Mouse (Mus musculus) urinary bladder, postnatal 14 days (tissue): ENCODE data around the gene Slc38a3.

Source experiments
- DNase-seq: peaks from one replicate; pipeline ENCODE4 v3.0.0; 2021; ENCODE audit warnings: low spot score

Slc38a3 gene

GRCm38 (mm10) chr9:107669480-107669945 is at the start of gene Slc38a3:
Gene Slc38a3, minus strand, starts transcription at chr9:107669530.
- no peak for DNase-seq

- no peak for DNase-seq
Observed at GRCm38 (mm10) chr9:107716951-107717350, 47.6 kb upstream of the Slc38a3 start.

GRCm38 (mm10) chr9:107715632-107716031 is 46.3 kb upstream of the Slc38a3 start:
- DNase-seq, result no peak

GRCm38 (mm10) chr9:107714221-107714952 is 45.1 kb upstream of the Slc38a3 start:
- peak; percentile 89 for DNase-seq

- peak; percentile 88 for DNase-seq
Observed at GRCm38 (mm10) chr9:107709697-107710483, 40.6 kb upstream of the Slc38a3 start, which contains the start of gene Sema3f. Gene Sema3f, minus strand, starts transcription at chr9:107710475.

- DNase-seq, result no peak
Observed at GRCm38 (mm10) chr9:107709096-107709696, 39.9 kb upstream of the Slc38a3 start.

GRCm38 (mm10) chr9:107708439-107709095 is 39.2 kb upstream of the Slc38a3 start:
- DNase-seq, result no peak

- DNase-seq, result peak; percentile 57
Observed at GRCm38 (mm10) chr9:107707701-107708438, 38.5 kb upstream of the Slc38a3 start.

- peak; percentile 89 for DNase-seq
Observed at GRCm38 (mm10) chr9:107706781-107707211, 37.5 kb upstream of the Slc38a3 start.

- DNase-seq, result peak; percentile 80
Observed at GRCm38 (mm10) chr9:107703337-107704122, 34.2 kb upstream of the Slc38a3 start.

GRCm38 (mm10) chr9:107702606-107703185 is 33.4 kb upstream of the Slc38a3 start:
- DNase-seq, result no peak

GRCm38 (mm10) chr9:107701594-107701993 is 32.3 kb upstream of the Slc38a3 start:
- peak; percentile 94 for DNase-seq

- DNase-seq, result no peak
Observed at GRCm38 (mm10) chr9:107700114-107700571, 30.8 kb upstream of the Slc38a3 start.

GRCm38 (mm10) chr9:107699376-107699980 is 30.1 kb upstream of the Slc38a3 start:
- no peak for DNase-seq

- no peak for DNase-seq
Observed at GRCm38 (mm10) chr9:107698611-107699190, 29.4 kb upstream of the Slc38a3 start.

GRCm38 (mm10) chr9:107697811-107698521 is 28.6 kb upstream of the Slc38a3 start:
- DNase-seq, result no peak

- DNase-seq, result no peak
Observed at GRCm38 (mm10) chr9:107696845-107697610, 27.7 kb upstream of the Slc38a3 start.

GRCm38 (mm10) chr9:107696106-107696479 is 26.8 kb upstream of the Slc38a3 start:
- no peak for DNase-seq
